Mouse (Mus musculus): ENCODE data around the gene Gadd45b. TPM values are rescaled to one million over a fixed set of nuclear protein-coding genes. Genes with fewer than 3 reads are reported as not detected.

The Gadd45b gene
- 34.8 and 40.9 TPM in 2 replicates for polyA plus RNA-seq (2015; fragmentation: Nextera tagmentation; extraction: Ambion mirVana)

DNA sequence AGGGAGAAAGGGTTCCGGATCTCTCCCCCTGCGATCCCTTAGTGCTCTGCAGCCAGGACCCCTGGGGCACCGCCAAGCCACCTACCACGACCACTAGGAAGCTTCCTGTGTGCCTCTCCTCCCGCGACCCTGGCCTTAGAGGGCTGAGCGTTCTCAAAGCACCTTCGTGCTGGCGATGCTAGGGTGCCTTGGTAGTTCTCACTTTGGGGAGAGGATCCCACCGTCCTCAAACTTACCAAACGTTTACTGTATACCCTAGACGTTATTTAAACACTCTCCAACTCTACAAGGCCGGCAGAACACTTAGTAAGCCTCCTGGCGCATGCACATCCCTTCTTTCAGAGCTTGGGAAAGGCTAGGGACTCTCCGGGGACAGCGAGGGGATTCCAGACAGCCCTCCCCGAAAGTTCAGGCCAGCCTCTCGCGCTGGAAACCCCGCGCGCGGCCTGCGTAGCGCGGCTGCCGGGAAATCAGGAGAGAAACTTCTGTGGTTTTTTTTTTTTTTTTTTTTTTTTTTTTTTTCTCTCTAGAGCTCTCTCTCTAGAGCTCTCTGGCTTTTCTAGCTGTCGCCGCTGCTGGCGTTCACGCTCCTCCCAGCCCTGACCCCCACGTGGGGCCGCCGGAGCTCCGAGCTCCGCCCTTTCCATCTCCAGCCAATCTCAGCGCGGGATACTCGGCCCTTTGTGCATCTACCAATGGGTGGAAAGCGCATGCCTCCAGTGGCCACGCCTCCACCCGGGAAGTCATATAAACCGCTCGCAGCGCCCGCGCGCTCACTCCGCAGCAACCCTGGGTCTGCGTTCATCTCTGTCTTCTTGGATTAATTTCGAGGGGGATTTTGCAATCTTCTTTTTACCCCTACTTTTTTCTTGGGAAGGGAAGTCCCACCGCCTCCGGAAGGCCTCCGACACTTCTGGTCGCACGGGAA is at the start of gene Gadd45b:
Gene Gadd45b, plus strand, starts transcription at position 775 of the 928 bp plus-strand sequence.
- H3K9me3 ChIP-seq (replicated peaks; ENCODE audit: control insufficient read depth, low read length), result no peaks in the 10 kb centered on the region
- peak within 1 kb of the TSS; percentile 91 for H3K27ac ChIP-seq (ENCODE audit: low read length)
- under 1% methylated on average over 56 of the region's 56 CpGs for WGBS
- H3K9ac ChIP-seq (ENCODE audit: low read length), result peak within 1 kb of the TSS; percentile 86
- no peaks in the 10 kb centered on the region for H3K36me3 ChIP-seq (ENCODE audit: control insufficient read depth, insufficient read depth, low read length)
- H3K4me1 ChIP-seq (ENCODE audit: control insufficient read depth, insufficient read depth, low read length), result peaks cover 39% of the 10 kb centered on the region
- H3K4me2 ChIP-seq (ENCODE audit: low read depth, low read length), result peak within 1 kb of the TSS; percentile 88
- peak within 1 kb of the TSS; percentile 73 for H3K4me3 ChIP-seq (replicated peaks; ENCODE audit: low read length)
- ATAC-seq (ENCODE audit: insufficient read depth, low FRiP score), result peak; percentile 91
- H3K27me3 ChIP-seq (ENCODE audit: control insufficient read depth, insufficient read depth, low read length), result peaks cover 3% of the 10 kb centered on the region; the same call in 1 of the 2 replicates

DNA sequence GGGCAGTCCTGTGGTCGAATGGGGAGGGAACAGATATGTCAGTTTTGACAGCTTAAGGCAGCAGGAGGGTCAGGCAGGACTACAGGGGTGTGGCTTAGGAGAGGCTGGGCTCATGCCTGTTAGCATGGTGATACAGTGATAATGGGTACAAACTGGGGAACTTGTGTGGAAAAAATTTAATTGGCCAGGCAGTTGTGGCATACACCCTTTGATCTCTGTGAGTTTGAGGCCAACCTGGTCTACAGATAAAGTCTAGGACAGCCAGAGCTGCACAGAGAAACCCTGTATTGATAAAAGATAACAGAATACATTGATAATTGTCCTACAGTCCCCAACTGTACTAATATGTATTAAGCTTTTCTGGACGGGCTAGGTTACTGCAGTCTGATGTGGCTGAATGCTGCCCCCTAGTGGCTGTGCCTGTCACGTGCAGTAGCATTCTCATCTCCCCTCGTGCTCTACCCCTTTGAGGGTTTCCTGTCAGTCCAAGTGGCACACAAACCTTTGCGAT is 49.7 kb upstream of the Gadd45b start:
- no peak overlapping the region for H3K9ac ChIP-seq (ENCODE audit: low read length)
- H3K4me3 ChIP-seq (replicated peaks; ENCODE audit: low read length), result no peak overlapping the region
- no peaks in the 10 kb centered on the region for H3K27me3 ChIP-seq (ENCODE audit: control insufficient read depth, insufficient read depth, low read length)
- H3K4me2 ChIP-seq (ENCODE audit: low read depth, low read length), result no peak overlapping the region
- H3K36me3 ChIP-seq (ENCODE audit: control insufficient read depth, insufficient read depth, low read length), result no peaks in the 10 kb centered on the region
- H3K27ac ChIP-seq (ENCODE audit: low read length), result no peak overlapping the region
- ATAC-seq (ENCODE audit: insufficient read depth, low FRiP score), result peak; percentile 16; the same call in 1 of the 2 replicates
- 10% methylated on average over 5 of the region's 5 CpGs for WGBS
- H3K4me1 ChIP-seq (ENCODE audit: control insufficient read depth, insufficient read depth, low read length), result no peaks in the 10 kb centered on the region
- no peaks in the 10 kb centered on the region for H3K9me3 ChIP-seq (replicated peaks; ENCODE audit: control insufficient read depth, low read length)

- no peaks in the 10 kb centered on the region for H3K36me3 ChIP-seq (ENCODE audit: control insufficient read depth, insufficient read depth, low read length)
- 77% methylated on average over 2 of the region's 2 CpGs for WGBS
- H3K9ac ChIP-seq (ENCODE audit: low read length), result no peak overlapping the region
- no peak overlapping the region for H3K4me3 ChIP-seq (replicated peaks; ENCODE audit: low read length)
- no peak for ATAC-seq (ENCODE audit: insufficient read depth, low FRiP score)
- no peaks in the 10 kb centered on the region for H3K4me1 ChIP-seq (ENCODE audit: control insufficient read depth, insufficient read depth, low read length)
- H3K4me2 ChIP-seq (ENCODE audit: low read depth, low read length), result no peak overlapping the region
- no peaks in the 10 kb centered on the region for H3K9me3 ChIP-seq (replicated peaks; ENCODE audit: control insufficient read depth, low read length)
- no peaks in the 10 kb centered on the region for H3K27me3 ChIP-seq (ENCODE audit: control insufficient read depth, insufficient read depth, low read length)
- H3K27ac ChIP-seq (ENCODE audit: low read length), result no peak overlapping the region
Observed at GRCm38 (mm10) chr10:80880901-80881300, 49.0 kb upstream of the Gadd45b start.

- Histone ChIP-seq H3K36me3 (ENCODE audit: control insufficient read depth, insufficient read depth, low read length) (no peaks in the 10 kb centered on the region), H3K9me3 (replicated peaks; ENCODE audit: control insufficient read depth, low read length) (no peaks in the 10 kb centered on the region), H3K4me3 (replicated peaks; ENCODE audit: low read length) (no peak overlapping the region), H3K4me2 (ENCODE audit: low read depth, low read length) (no peak overlapping the region), H3K4me1 (ENCODE audit: control insufficient read depth, insufficient read depth, low read length) (no peaks in the 10 kb centered on the region), H3K27me3 (ENCODE audit: control insufficient read depth, insufficient read depth, low read length) (no peaks in the 10 kb centered on the region), H3K9ac (ENCODE audit: low read length) (no peak overlapping the region), H3K27ac (ENCODE audit: low read length) (no peak overlapping the region)
- ATAC-seq (ENCODE audit: insufficient read depth, low FRiP score), result no peak
- 22% methylated on average over 10 of the region's 10 CpGs for WGBS
Observed at GRCm38 (mm10) chr10:80881301-80881700, 48.6 kb upstream of the Gadd45b start.

DNA sequence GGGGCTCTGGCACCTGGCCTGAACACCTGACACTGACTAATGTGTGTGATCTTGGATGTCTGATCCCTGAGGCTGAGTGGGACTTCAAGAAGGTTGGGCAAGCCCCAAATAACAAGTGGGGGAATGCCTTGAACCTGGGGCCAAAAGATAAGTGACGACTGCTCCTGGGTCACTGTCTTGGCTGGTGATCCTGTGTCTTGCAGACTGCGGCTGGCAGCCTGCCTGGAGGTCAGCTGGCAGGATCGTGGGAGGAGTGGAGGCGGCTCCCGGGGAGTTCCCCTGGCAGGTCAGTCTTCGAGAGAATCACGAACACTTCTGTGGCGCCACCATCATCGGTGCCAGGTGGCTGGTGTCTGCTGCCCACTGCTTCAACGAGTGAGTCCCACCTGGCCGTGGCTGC is 42.7 kb upstream of the Gadd45b start:
- no peaks in the 10 kb centered on the region for H3K36me3 ChIP-seq (ENCODE audit: control insufficient read depth, insufficient read depth, low read length)
- H3K4me1 ChIP-seq (ENCODE audit: control insufficient read depth, insufficient read depth, low read length), result no peaks in the 10 kb centered on the region
- no peak for ATAC-seq (ENCODE audit: insufficient read depth, low FRiP score)
- no peak overlapping the region for H3K4me2 ChIP-seq (ENCODE audit: low read depth, low read length)
- H3K4me3 ChIP-seq (replicated peaks; ENCODE audit: low read length), result no peak overlapping the region
- no peak overlapping the region for H3K9ac ChIP-seq (ENCODE audit: low read length)
- 49% methylated on average over 11 of the region's 11 CpGs for WGBS
- 0 out of 2 replicates have a peak, but pooled peaks cover 4% of the 10 kb centered on the region for H3K27me3 ChIP-seq (ENCODE audit: control insufficient read depth, insufficient read depth, low read length)
- H3K9me3 ChIP-seq (replicated peaks; ENCODE audit: control insufficient read depth, low read length), result no peaks in the 10 kb centered on the region
- H3K27ac ChIP-seq (ENCODE audit: low read length), result no peak overlapping the region

- peaks cover 12% of the 10 kb centered on the region for H3K4me1 ChIP-seq (ENCODE audit: control insufficient read depth, insufficient read depth, low read length)
- no peaks in the 10 kb centered on the region for H3K36me3 ChIP-seq (ENCODE audit: control insufficient read depth, insufficient read depth, low read length)
- no peak overlapping the region for H3K9ac ChIP-seq (ENCODE audit: low read length)
- no peak overlapping the region for H3K4me2 ChIP-seq (ENCODE audit: low read depth, low read length)
- 88% methylated on average over 7 of the region's 7 CpGs for WGBS
- no peaks in the 10 kb centered on the region for H3K27me3 ChIP-seq (ENCODE audit: control insufficient read depth, insufficient read depth, low read length)
- H3K4me3 ChIP-seq (replicated peaks; ENCODE audit: low read length), result no peak overlapping the region
- H3K9me3 ChIP-seq (replicated peaks; ENCODE audit: control insufficient read depth, low read length), result no peaks in the 10 kb centered on the region
- no peak overlapping the region for H3K27ac ChIP-seq (ENCODE audit: low read length)
- ATAC-seq (ENCODE audit: insufficient read depth, low FRiP score), result no peak
Observed at GRCm38 (mm10) chr10:80895100-80895499, 34.8 kb upstream of the Gadd45b start.

DNA sequence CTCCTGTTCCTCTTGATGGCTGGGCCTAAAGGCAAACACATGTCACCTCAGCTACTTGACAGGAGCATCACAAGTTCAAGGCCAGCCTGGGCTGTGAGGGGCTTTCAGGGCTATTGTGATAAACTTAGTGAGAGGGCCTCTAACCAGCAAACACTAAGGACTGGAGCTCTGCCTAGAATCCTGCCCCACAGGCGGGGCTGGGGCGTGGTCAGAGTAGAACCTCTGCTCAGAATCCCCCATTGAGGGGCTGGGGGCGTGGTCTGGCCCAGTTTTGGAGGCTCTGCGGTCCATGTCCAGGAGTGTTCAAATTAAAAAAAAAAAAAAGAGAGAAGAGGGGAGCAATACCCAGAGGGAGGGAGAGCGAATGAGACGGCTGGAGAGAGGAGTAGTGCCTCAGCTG is 34.2 kb upstream of the Gadd45b start:
- no peak overlapping the region for H3K4me2 ChIP-seq (ENCODE audit: low read depth, low read length)
- H3K27me3 ChIP-seq (ENCODE audit: control insufficient read depth, insufficient read depth, low read length), result no peaks in the 10 kb centered on the region
- H3K9ac ChIP-seq (ENCODE audit: low read length), result no peak overlapping the region
- H3K4me1 ChIP-seq (ENCODE audit: control insufficient read depth, insufficient read depth, low read length), result peaks cover 12% of the 10 kb centered on the region
- no peak overlapping the region for H3K27ac ChIP-seq (ENCODE audit: low read length)
- ATAC-seq (ENCODE audit: insufficient read depth, low FRiP score), result no peak
- H3K9me3 ChIP-seq (replicated peaks; ENCODE audit: control insufficient read depth, low read length), result no peaks in the 10 kb centered on the region
- 83% methylated on average over 6 of the region's 6 CpGs for WGBS
- H3K4me3 ChIP-seq (replicated peaks; ENCODE audit: low read length), result no peak overlapping the region
- no peaks in the 10 kb centered on the region for H3K36me3 ChIP-seq (ENCODE audit: control insufficient read depth, insufficient read depth, low read length)

DNA sequence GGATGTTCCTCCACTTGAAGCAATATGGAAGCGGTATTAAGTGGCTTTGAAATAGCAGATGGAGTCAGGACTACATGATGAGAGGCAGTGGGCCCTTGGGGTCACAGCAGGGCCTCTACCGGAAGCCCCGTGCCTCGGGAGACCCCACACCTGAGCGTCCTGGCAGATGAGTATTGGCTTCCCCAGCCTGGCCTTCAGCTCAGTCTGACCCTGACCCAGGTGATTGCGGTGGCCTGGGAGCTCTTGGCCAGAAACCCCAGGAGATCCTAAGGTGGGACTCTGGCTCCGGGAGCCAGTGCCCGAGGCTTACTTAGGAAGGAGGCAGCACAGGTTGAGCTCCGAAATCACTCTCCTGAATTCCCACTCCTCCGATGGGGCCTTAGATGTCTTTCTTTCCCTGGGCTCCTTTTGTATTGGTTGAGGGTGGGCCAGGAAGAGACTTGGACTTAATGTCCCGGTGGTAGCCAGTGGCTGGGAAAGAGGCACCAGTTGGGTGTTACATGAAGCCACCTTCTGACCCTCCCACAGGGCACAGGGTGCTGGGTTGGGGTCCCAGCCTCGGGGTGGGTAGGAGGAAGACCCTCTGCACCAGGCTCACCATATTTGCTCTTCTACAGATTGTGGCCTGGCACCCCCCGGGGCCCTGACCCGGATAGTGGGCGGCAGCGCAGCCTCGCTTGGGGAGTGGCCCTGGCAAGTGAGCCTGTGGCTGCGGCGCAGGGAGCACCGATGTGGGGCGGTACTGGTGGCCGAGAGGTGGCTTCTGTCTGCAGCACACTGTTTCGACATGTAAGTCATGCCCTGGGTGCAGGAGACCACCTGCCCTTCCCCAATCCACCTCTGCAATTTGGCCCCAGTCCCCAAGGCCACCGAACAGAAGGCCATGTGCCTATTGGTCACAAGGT is 33.0 kb upstream of the Gadd45b start:
- WGBS, result 68% methylated on average over 24 of the region's 24 CpGs
- no peak overlapping the region for H3K4me2 ChIP-seq (ENCODE audit: low read depth, low read length)
- ATAC-seq (ENCODE audit: insufficient read depth, low FRiP score), result no peak
- H3K4me3 ChIP-seq (replicated peaks; ENCODE audit: low read length), result no peak overlapping the region
- H3K27ac ChIP-seq (ENCODE audit: low read length), result no peak overlapping the region
- peaks cover 17% of the 10 kb centered on the region for H3K4me1 ChIP-seq (ENCODE audit: control insufficient read depth, insufficient read depth, low read length)
- H3K27me3 ChIP-seq (ENCODE audit: control insufficient read depth, insufficient read depth, low read length), result no peaks in the 10 kb centered on the region
- H3K9ac ChIP-seq (ENCODE audit: low read length), result no peak overlapping the region
- H3K36me3 ChIP-seq (ENCODE audit: control insufficient read depth, insufficient read depth, low read length), result no peaks in the 10 kb centered on the region
- no peaks in the 10 kb centered on the region for H3K9me3 ChIP-seq (replicated peaks; ENCODE audit: control insufficient read depth, low read length)
